Mouse (Mus musculus): ENCODE results near the gene Itk.

Gene Itk

DNA sequence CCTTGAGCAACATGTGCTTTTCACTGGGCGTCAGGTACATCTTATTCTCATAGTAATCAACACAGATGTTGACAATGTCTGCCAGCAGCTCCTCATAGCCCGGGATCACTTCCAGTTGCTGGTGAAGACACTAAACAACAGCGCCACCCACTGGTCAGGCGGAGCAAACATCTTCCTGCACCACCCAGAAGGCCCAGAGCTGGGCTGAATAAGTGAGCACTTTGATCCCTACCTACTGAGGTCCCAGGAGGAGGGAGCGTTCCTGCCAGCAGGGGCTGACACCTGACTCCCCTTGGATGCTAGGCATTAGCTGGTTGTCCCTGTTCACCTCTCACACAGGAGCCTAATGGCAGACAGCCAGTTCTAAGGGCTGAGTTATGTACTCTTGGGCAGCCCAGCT lies 112.5 kb downstream of the Itk start:
- no peak for DNase-seq (ENCODE audit: low spot score)

DNA sequence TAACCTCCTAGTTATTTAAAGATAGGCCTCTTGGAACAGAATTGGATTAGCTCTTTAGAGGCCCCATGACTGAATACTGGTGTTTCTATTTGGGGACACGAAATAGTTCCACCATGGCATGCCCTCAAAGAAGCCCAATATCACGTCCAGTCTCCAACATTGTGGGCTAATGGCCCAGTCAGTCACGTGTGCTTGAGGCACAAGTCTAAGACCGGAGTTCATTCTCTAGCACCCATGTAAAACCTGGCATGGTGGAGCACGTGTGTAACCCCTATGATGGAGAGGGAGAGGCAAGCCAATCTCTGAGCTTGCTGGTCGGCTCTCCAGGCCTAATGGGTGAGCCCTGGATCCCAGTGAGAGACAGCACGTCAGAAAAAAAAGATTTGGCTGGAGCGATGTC lies 113.1 kb downstream of the Itk start:
- no peak for DNase-seq (ENCODE audit: low spot score)

DNA sequence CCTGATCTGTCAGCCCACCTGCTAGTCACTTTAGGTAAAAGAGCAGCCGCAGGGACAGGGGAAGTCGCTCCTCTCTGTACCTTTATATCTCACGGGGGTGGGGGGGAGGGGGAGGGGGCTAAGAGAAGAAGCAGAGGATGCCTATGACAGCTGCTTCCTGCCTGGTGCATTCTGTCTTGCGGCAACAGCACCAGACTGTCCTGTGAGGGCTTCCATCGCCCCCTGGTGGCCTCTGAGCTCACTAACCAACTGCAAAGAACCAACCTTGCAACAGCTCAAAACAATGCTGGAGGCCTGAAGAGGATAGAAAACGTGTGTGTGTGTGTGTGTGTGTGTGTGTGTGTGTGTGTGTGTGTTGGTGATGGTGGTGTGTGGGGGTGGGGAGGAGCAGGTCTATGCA lies 114.0 kb downstream of the Itk start:
- peak; percentile 58 for DNase-seq (ENCODE audit: low spot score)
